Mouse (Mus musculus) lung, adult 2 months (tissue): Measurements from ENCODE around the gene Snapc3.

Experiments used
- CTCF ChIP-seq: fragments of 200-500 bp; IDR thresholded peaks from 2 replicates; pipeline ENCODE4 v1.5.1; 2011; ENCODE audit warnings: mild to moderate bottlenecking, low read length, control low read depth; ENCODE audit not compliant: insufficient read depth
- POLR2A ChIP-seq: fragments of 200-500 bp; IDR thresholded peaks from 2 replicates; pipeline ENCODE4 v1.6.1; 2011; ENCODE audit warnings: low read depth, mild to moderate bottlenecking, control low read depth, low read length, borderline replicate concordance; ENCODE audit errors: extremely low read depth

- TF ChIP-seq POLR2A (no peak), CTCF (no peak)
Observed at GRCm38 (mm10) chr4:83512644-83513043, 95.1 kb downstream of the Snapc3 start.
